ENCODE assay signal across 24 mouse cellular contexts in the genomic region with DNA sequence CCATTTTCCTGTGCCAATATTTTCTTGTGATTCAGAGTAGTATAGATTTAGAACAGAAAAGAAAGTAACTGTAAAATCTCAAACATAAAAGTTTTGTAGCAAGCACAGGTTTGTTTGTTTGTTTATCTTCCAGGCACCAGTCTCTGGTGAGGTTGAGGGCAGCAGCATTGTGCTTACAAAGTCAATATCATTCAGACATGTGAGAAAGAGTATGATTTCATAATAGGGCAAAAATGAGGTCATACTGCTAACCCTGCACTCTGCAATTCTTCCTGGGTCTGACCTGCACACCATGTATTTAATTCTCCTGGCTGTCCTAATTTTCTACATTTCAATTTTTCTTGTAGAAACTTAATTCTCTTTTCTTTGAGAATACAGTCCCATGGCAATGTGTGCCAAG.
"Had no signal": no experiment of that assay in that cellular context is flagged by ENCODE, and none has a peak within 500 bp of the region (broad histone marks: within the 10 kb centered on the region; RNA-seq: fewer than 3 reads in every experiment).

No protein-coding gene starts in this region.

- H3K9ac ChIP-seq: kidney, embryonic 15.5 days; limb, embryonic 12.5 days; limb, embryonic 15.5 days; liver, embryonic 14.5 days; lung, embryonic 15.5 days; midbrain, embryonic 13.5 days; neural tube, embryonic 12.5 days; neural tube, embryonic 15.5 days had no signal

- H3K36me3 ChIP-seq: kidney, embryonic 15.5 days; limb, embryonic 12.5 days; limb, embryonic 15.5 days; lung, embryonic 15.5 days; midbrain, embryonic 10.5 days; midbrain, embryonic 13.5 days; neural tube, embryonic 12.5 days; neural tube, embryonic 15.5 days had no signal

- H3K27me3 ChIP-seq: kidney, embryonic 15.5 days; limb, embryonic 12.5 days; limb, embryonic 15.5 days; lung, embryonic 15.5 days; megakaryocyte, embryonic 14.5 days; midbrain, embryonic 13.5 days; neural tube, embryonic 12.5 days; neural tube, embryonic 15.5 days had no signal

- H3K4me1 ChIP-seq: kidney, embryonic 15.5 days; limb, embryonic 12.5 days; limb, embryonic 15.5 days; lung, embryonic 15.5 days; megakaryocyte, embryonic 14.5 days; midbrain, embryonic 10.5 days; midbrain, embryonic 13.5 days; neural tube, embryonic 12.5 days; neural tube, embryonic 15.5 days had no signal

- H3K4me3 ChIP-seq: kidney, embryonic 15.5 days; limb, embryonic 12.5 days; limb, embryonic 15.5 days; lung, embryonic 15.5 days; megakaryocyte, embryonic 14.5 days; midbrain, embryonic 10.5 days; midbrain, embryonic 13.5 days; neural tube, embryonic 12.5 days; neural tube, embryonic 15.5 days had no signal

- H3K4me2 ChIP-seq: kidney, embryonic 15.5 days; limb, embryonic 12.5 days; limb, embryonic 15.5 days; lung, embryonic 15.5 days; midbrain, embryonic 13.5 days; neural tube, embryonic 12.5 days; neural tube, embryonic 15.5 days had no signal

- H3K27ac ChIP-seq: kidney, embryonic 15.5 days; limb, embryonic 12.5 days; limb, embryonic 15.5 days; liver, embryonic 14.5 days; lung, embryonic 15.5 days; midbrain, embryonic 10.5 days; midbrain, embryonic 13.5 days; neural tube, embryonic 12.5 days; neural tube, embryonic 15.5 days; stomach, postnatal 0 days had no signal

- DNase-seq: kidney, adult 2 months; kidney, postnatal 10 days; kidney, postnatal 4 days; left cerebral cortex, postnatal 4 days; lung, adult 18-20 months; lung, postnatal 10 days; lung, postnatal 36 days; right cerebral cortex, adult 18-20 months; right cerebral cortex, postnatal 14 days; right cerebral cortex, postnatal 4 days; thymus, adult 2 months; thymus, postnatal 14 days; thymus, postnatal 4 days had no signal
